Mouse (Mus musculus): Measurements from ENCODE around the gene Snai3. TPM values are rescaled to one million over a fixed set of nuclear protein-coding genes. Genes with fewer than 3 reads are reported as not detected.

Gene Snai3
- polyA plus RNA-seq (2021) = 0.17 TPM

GRCm38 (mm10) chr8:122460524-122461472, at the start of gene Snai3:
Gene Snai3, minus strand, starts transcription at chr8:122460733.
- in situ Hi-C loops (cut with MboI; ENCODE audit: low pct_unique_long_range_greater_than_20kb) = no loop called here
- ATAC-seq = peak; percentile 31
- ChIA-PET CTCF (interaction anchor here (2.3 kb wide), 1 partner anchor 16 kb away, joined by 12 read pairs; the partner anchor contains the start of gene Mvd), POLR2A (interaction anchor here (0.6 kb wide), 1 partner anchor 8 kb away, joined by 3 read pairs; no protein-coding TSS in a partner anchor)
- DNase-seq (ENCODE audit: low read depth, low spot score) = peak; percentile 47
- TF ChIP-seq CTCF (IDR thresholded peaks at IDR 0.05) = no peak
- H3K27me3 ChIP-seq = no peaks in the 10 kb centered on the region

- DNase-seq (ENCODE audit: low read depth, low spot score) (peak; percentile 38), ATAC-seq (no peak)
- in situ Hi-C loops (cut with MboI; ENCODE audit: low pct_unique_long_range_greater_than_20kb) = loop anchor here (10.0 kb wide), 1 partner anchor 54 kb away; the partner anchor contains the start of gene Piezo1
- TF ChIP-seq CTCF (IDR thresholded peaks at IDR 0.05) = no peak
- POLR2A ChIA-PET = no interaction called here
- CTCF ChIA-PET = interaction anchor here (1.2 to 1.3 kb wide), 2 partner anchors 8 to 49 kb away, joined by 4 to 5 read pairs; no protein-coding TSS in a partner anchor
- no peaks in the 10 kb centered on the region for H3K27me3 ChIP-seq
Observed at GRCm38 (mm10) chr8:122500856-122501255, 40.3 kb upstream of the Snai3 start.

GRCm38 (mm10) chr8:122497912-122498311, 37.4 kb upstream of the Snai3 start:
- POLR2A ChIA-PET = interaction anchor here (0.6 to 1.3 kb wide), 2 partner anchors 54 to 75 kb away, joined by 3 to 4 read pairs; partner anchors contain the start of gene Piezo1
- CTCF ChIA-PET = interaction anchor here (0.9 to 1.5 kb wide), 2 partner anchors 11 to 57 kb away, joined by 3 read pairs; no protein-coding TSS in a partner anchor
- no peaks in the 10 kb centered on the region for H3K27me3 ChIP-seq
- DNase-seq (ENCODE audit: low read depth, low spot score) = no peak
- in situ Hi-C loops (cut with MboI; ENCODE audit: low pct_unique_long_range_greater_than_20kb) = no loop called here
- no peak for ATAC-seq
- TF ChIP-seq CTCF (IDR thresholded peaks at IDR 0.05) = no peak

GRCm38 (mm10) chr8:122497016-122497734, 36.6 kb upstream of the Snai3 start:
- in situ Hi-C loops (cut with MboI; ENCODE audit: low pct_unique_long_range_greater_than_20kb) = no loop called here
- ATAC-seq (no peak), DNase-seq (ENCODE audit: low read depth, low spot score) (no peak)
- POLR2A ChIA-PET = interaction anchor here (1.0 to 1.3 kb wide), 2 partner anchors 52 to 54 kb away, joined by 3 to 4 read pairs; partner anchors contain the start of gene Piezo1
- no peaks in the 10 kb centered on the region for H3K27me3 ChIP-seq
- TF ChIP-seq CTCF (IDR thresholded peaks at IDR 0.05) = no peak
- CTCF ChIA-PET = interaction anchor here (1.8 kb wide), 1 partner anchor 54 kb away, joined by 8 read pairs; the partner anchor contains the start of gene Piezo1

- POLR2A ChIA-PET = interaction anchor here (0.6 to 1.3 kb wide), 2 partner anchors 63 to 66 kb away, joined by 3 to 4 read pairs; partner anchors contain the start of gene Piezo1
- CTCF ChIA-PET = interaction anchor here (1.3 kb wide), 1 partner anchor 44 kb away, joined by 3 read pairs; no protein-coding TSS in a partner anchor
- TF ChIP-seq CTCF (IDR thresholded peaks at IDR 0.05) = no peak
- ATAC-seq = no peak
- H3K27me3 ChIP-seq = no peaks in the 10 kb centered on the region
- in situ Hi-C loops (cut with MboI; ENCODE audit: low pct_unique_long_range_greater_than_20kb) = no loop called here
- DNase-seq (ENCODE audit: low read depth, low spot score) = no peak
Observed at GRCm38 (mm10) chr8:122488387-122488786, 27.9 kb upstream of the Snai3 start.

GRCm38 (mm10) chr8:122484831-122485230, 24.3 kb upstream of the Snai3 start:
- no peak for TF ChIP-seq CTCF (IDR thresholded peaks at IDR 0.05)
- no peak for ATAC-seq
- H3K27me3 ChIP-seq = no peaks in the 10 kb centered on the region
- no peak for DNase-seq (ENCODE audit: low read depth, low spot score)
- POLR2A ChIA-PET = interaction anchor here (0.8 kb wide), 1 partner anchor 42 kb away, joined by 3 read pairs; no protein-coding TSS in a partner anchor
- in situ Hi-C loops (cut with MboI; ENCODE audit: low pct_unique_long_range_greater_than_20kb) = no loop called here
- CTCF ChIA-PET = no interaction called here

GRCm38 (mm10) chr8:122483877-122484276, 23.3 kb upstream of the Snai3 start:
- CTCF ChIA-PET = interaction anchor here (1.0 to 1.8 kb wide), 3 partner anchors 10 to 42 kb away, joined by 3 to 4 read pairs (median 3); no protein-coding TSS in a partner anchor
- DNase-seq (ENCODE audit: low read depth, low spot score) (no peak), ATAC-seq (no peak)
- in situ Hi-C loops (cut with MboI; ENCODE audit: low pct_unique_long_range_greater_than_20kb) = no loop called here
- no peaks in the 10 kb centered on the region for H3K27me3 ChIP-seq
- no peak for TF ChIP-seq CTCF (IDR thresholded peaks at IDR 0.05)
- POLR2A ChIA-PET = interaction anchor here (0.8 kb wide), 1 partner anchor 41 kb away, joined by 3 read pairs; no protein-coding TSS in a partner anchor

GRCm38 (mm10) chr8:122482448-122482847, 21.9 kb upstream of the Snai3 start:
- POLR2A ChIA-PET = interaction anchor here (1.4 kb wide), 1 partner anchor 67 kb away, joined by 3 read pairs; no protein-coding TSS in a partner anchor
- in situ Hi-C loops (cut with MboI; ENCODE audit: low pct_unique_long_range_greater_than_20kb) = no loop called here
- CTCF ChIA-PET = interaction anchor here (1.2 to 1.8 kb wide), 2 partner anchors 12 to 40 kb away, joined by 3 to 4 read pairs; no protein-coding TSS in a partner anchor
- ATAC-seq (no peak), DNase-seq (ENCODE audit: low read depth, low spot score) (no peak)
- no peak for TF ChIP-seq CTCF (IDR thresholded peaks at IDR 0.05)
- no peaks in the 10 kb centered on the region for H3K27me3 ChIP-seq

- ATAC-seq = peak; percentile 49
- in situ Hi-C loops (cut with MboI; ENCODE audit: low pct_unique_long_range_greater_than_20kb) = no loop called here
- H3K27me3 ChIP-seq = no peaks in the 10 kb centered on the region
- peak; percentile 33 for DNase-seq (ENCODE audit: low read depth, low spot score)
- TF ChIP-seq CTCF (IDR thresholded peaks at IDR 0.05) = no peak
- ChIA-PET POLR2A (interaction anchor here (0.8 to 2.3 kb wide), 4 partner anchors 11 to 43 kb away, joined by 3 to 10 read pairs (median 4); partner anchors contain the start of gene Cyba), CTCF (interaction anchor here (0.7 to 1.3 kb wide), 2 partner anchors 14 to 35 kb away, joined by 3 read pairs; no protein-coding TSS in a partner anchor)
Observed at GRCm38 (mm10) chr8:122475580-122476320, 15.2 kb upstream of the Snai3 start, which contains the start of the genes Rnf166 and Ctu2. Gene Rnf166, minus strand, starts transcription at chr8:122476064. Gene Ctu2, plus strand, starts transcription at chr8:122476143.
